Mouse (Mus musculus): ENCODE data around the gene Zyx. TPM values are rescaled to one million over a fixed set of nuclear protein-coding genes. Genes with fewer than 3 reads are reported as not detected.

Gene Zyx
- polyA plus RNA-seq (2012; rRNA removed) (176 and 232 TPM in 2 replicates), polyA plus RNA-seq (2014; fragmentation: Nextera tagmentation; extraction: Ambion mirVana) (152 and 159 TPM in 2 replicates)

- Histone ChIP-seq H3K9me3 (ENCODE audit: control insufficient read depth, low read length) (no peaks in the 10 kb centered on the region), H3K4me1 (ENCODE audit: control insufficient read depth, insufficient read depth, low read length) (peaks cover 37% of the 10 kb centered on the region), H3K27ac (replicated peaks; ENCODE audit: low read depth, low read length) (peak within 1 kb of the TSS; percentile 93), H3K27me3 (ENCODE audit: control insufficient read depth, insufficient read depth, low read length) (no peaks in the 10 kb centered on the region), H3K4me2 (replicated peaks; ENCODE audit: low read depth, low read length, severe bottlenecking) (peak within 1 kb of the TSS; percentile 77), H3K4me3 (replicated peaks; ENCODE audit: low read length) (peak within 1 kb of the TSS; percentile 79), H3K9ac (ENCODE audit: low read depth, low read length, severe bottlenecking) (peak within 1 kb of the TSS; percentile 93), H3K36me3 (ENCODE audit: control insufficient read depth, insufficient read depth, low read length) (peaks cover 16% of the 10 kb centered on the region)
- 0% methylated on average over 20 of the region's 36 CpGs for WGBS
- 0 out of 2 replicates have a peak, but pooled peaks have one; percentile 63 for TF ChIP-seq POLR2A (IDR thresholded peaks at IDR 0.05; ENCODE audit: borderline replicate concordance, extremely low read depth, insufficient read depth, insufficient read length)
- ATAC-seq (ENCODE audit: low FRiP score, low read depth) (peak; percentile 85), DNase-seq (ENCODE audit: low spot score) (peak; percentile 93)
Measured at GRCm38 (mm10) chr6:42349426-42350020, at the start of gene Zyx. Gene Zyx, plus strand, starts transcription at chr6:42349630.

- no peak overlapping the region for H3K9ac ChIP-seq (ENCODE audit: low read depth, low read length, severe bottlenecking)
- TF ChIP-seq POLR2A (IDR thresholded peaks at IDR 0.05; ENCODE audit: borderline replicate concordance, extremely low read depth, insufficient read depth, insufficient read length): no peak
- no peaks in the 10 kb centered on the region for H3K27me3 ChIP-seq (ENCODE audit: control insufficient read depth, insufficient read depth, low read length)
- H3K9me3 ChIP-seq (ENCODE audit: control insufficient read depth, low read length): no peaks in the 10 kb centered on the region
- no peak overlapping the region for H3K4me2 ChIP-seq (replicated peaks; ENCODE audit: low read depth, low read length, severe bottlenecking)
- H3K4me1 ChIP-seq (ENCODE audit: control insufficient read depth, insufficient read depth, low read length): no peaks in the 10 kb centered on the region
- no peak overlapping the region for H3K4me3 ChIP-seq (replicated peaks; ENCODE audit: low read length)
- WGBS: 52% methylated on average over 8 of the region's 8 CpGs
- no peaks in the 10 kb centered on the region for H3K36me3 ChIP-seq (ENCODE audit: control insufficient read depth, insufficient read depth, low read length)
- no peak overlapping the region for H3K27ac ChIP-seq (replicated peaks; ENCODE audit: low read depth, low read length)
- DNase-seq (ENCODE audit: low spot score) (no peak), ATAC-seq (ENCODE audit: low FRiP score, low read depth) (no peak)
Measured at GRCm38 (mm10) chr6:42309816-42310378, 39.5 kb upstream of the Zyx start.

GRCm38 (mm10) chr6:42310427-42311053 lies 38.9 kb upstream of the Zyx start:
- Histone ChIP-seq H3K36me3 (ENCODE audit: control insufficient read depth, insufficient read depth, low read length) (no peaks in the 10 kb centered on the region), H3K27me3 (ENCODE audit: control insufficient read depth, insufficient read depth, low read length) (no peaks in the 10 kb centered on the region), H3K9me3 (ENCODE audit: control insufficient read depth, low read length) (no peaks in the 10 kb centered on the region), H3K4me1 (ENCODE audit: control insufficient read depth, insufficient read depth, low read length) (no peaks in the 10 kb centered on the region), H3K4me3 (replicated peaks; ENCODE audit: low read length) (no peak overlapping the region), H3K4me2 (replicated peaks; ENCODE audit: low read depth, low read length, severe bottlenecking) (no peak overlapping the region), H3K27ac (replicated peaks; ENCODE audit: low read depth, low read length) (no peak overlapping the region), H3K9ac (ENCODE audit: low read depth, low read length, severe bottlenecking) (no peak overlapping the region)
- DNase-seq (ENCODE audit: low spot score) (no peak), ATAC-seq (ENCODE audit: low FRiP score, low read depth) (no peak)
- TF ChIP-seq POLR2A (IDR thresholded peaks at IDR 0.05; ENCODE audit: borderline replicate concordance, extremely low read depth, insufficient read depth, insufficient read length): no peak
- WGBS: 83% methylated on average over 2 of the region's 2 CpGs

- no peak for TF ChIP-seq POLR2A (IDR thresholded peaks at IDR 0.05; ENCODE audit: borderline replicate concordance, extremely low read depth, insufficient read depth, insufficient read length)
- DNase-seq (ENCODE audit: low spot score) (no peak), ATAC-seq (ENCODE audit: low FRiP score, low read depth) (no peak)
- no peaks in the 10 kb centered on the region; the same call in 1 of the 2 replicates for H3K4me1 ChIP-seq (ENCODE audit: control insufficient read depth, insufficient read depth, low read length)
- no peak overlapping the region for H3K27ac ChIP-seq (replicated peaks; ENCODE audit: low read depth, low read length)
- no peak overlapping the region for H3K4me3 ChIP-seq (replicated peaks; ENCODE audit: low read length)
- H3K27me3 ChIP-seq (ENCODE audit: control insufficient read depth, insufficient read depth, low read length): peaks cover 12% of the 10 kb centered on the region; the same call in 1 of the 2 replicates
- no peaks in the 10 kb centered on the region for H3K9me3 ChIP-seq (ENCODE audit: control insufficient read depth, low read length)
- no peak overlapping the region for H3K4me2 ChIP-seq (replicated peaks; ENCODE audit: low read depth, low read length, severe bottlenecking)
- no peak overlapping the region for H3K9ac ChIP-seq (ENCODE audit: low read depth, low read length, severe bottlenecking)
- H3K36me3 ChIP-seq (ENCODE audit: control insufficient read depth, insufficient read depth, low read length): no peaks in the 10 kb centered on the region
- 75% methylated on average over 4 of the region's 4 CpGs for WGBS
Measured at GRCm38 (mm10) chr6:42318293-42318692, 31.1 kb upstream of the Zyx start.

- Histone ChIP-seq H3K27me3 (ENCODE audit: control insufficient read depth, insufficient read depth, low read length) (peaks cover 23% of the 10 kb centered on the region), H3K27ac (replicated peaks; ENCODE audit: low read depth, low read length) (no peak overlapping the region), H3K9me3 (ENCODE audit: control insufficient read depth, low read length) (no peaks in the 10 kb centered on the region), H3K4me2 (replicated peaks; ENCODE audit: low read depth, low read length, severe bottlenecking) (peak overlapping the region; percentile 97), H3K36me3 (ENCODE audit: control insufficient read depth, insufficient read depth, low read length) (no peaks in the 10 kb centered on the region), H3K9ac (ENCODE audit: low read depth, low read length, severe bottlenecking) (peak overlapping the region; percentile 62), H3K4me3 (replicated peaks; ENCODE audit: low read length) (peak overlapping the region; percentile 63), H3K4me1 (ENCODE audit: control insufficient read depth, insufficient read depth, low read length) (peaks cover 5% of the 10 kb centered on the region)
- ATAC-seq (ENCODE audit: low FRiP score, low read depth) (no peak), DNase-seq (ENCODE audit: low spot score) (no peak)
- 1% methylated on average over 28 of the region's 28 CpGs for WGBS
- no peak for TF ChIP-seq POLR2A (IDR thresholded peaks at IDR 0.05; ENCODE audit: borderline replicate concordance, extremely low read depth, insufficient read depth, insufficient read length)
Measured at GRCm38 (mm10) chr6:42323371-42324066, 25.9 kb upstream of the Zyx start.
